Comparison of ENCODE assay signal across 8 mouse cellular contexts in genomic region chr7:126565693-126566092, GRCm38 (mm10). TPM values are rescaled to one million over a fixed set of nuclear protein-coding genes. Genes with fewer than 3 reads are reported as not detected.
DNase-seq lines count a peak whose midpoint lies in the region; ATAC-seq and TF ChIP-seq lines count a peak whose summit lies in the region.

No protein-coding gene starts in this region.

- no peak for DNase-seq in testis, postnatal 14 days (ENCODE audit: low spot score)
- no peak for DNase-seq in left cerebral cortex, adult 11 months (ENCODE audit: low spot score)
- no peak for DNase-seq in cerebellum, adult 9-11 months

- peaks cover 3% of the 10 kb centered on the region; the same call in 1 of the 2 replicates for H3K36me3 ChIP-seq in testis, adult 2 months (ENCODE audit: control insufficient read depth, insufficient read depth, low read length)
- peaks cover 41% of the 10 kb centered on the region for H3K36me3 ChIP-seq in liver, embryonic 15.5 days (replicated peaks)

- peak overlapping the region; percentile 97 for H3K4me3 ChIP-seq in testis, adult 2 months (ENCODE audit: control insufficient read depth, low read depth, low read length)
- H3K4me3 ChIP-seq in bone marrow macrophage, adult 2 months (ENCODE audit: insufficient read depth, low read length): peak overlapping the region; percentile 96
- peak overlapping the region; percentile 86 for H3K4me3 ChIP-seq in liver, embryonic 15.5 days (replicated peaks)

- H3K4me2 ChIP-seq in liver, embryonic 15.5 days: peak overlapping the region; percentile 74

- no peak for TF ChIP-seq CTCF in testis, adult 2 months (IDR thresholded peaks at IDR 0.05; ENCODE audit: control insufficient read depth, insufficient read depth, insufficient replicate concordance, low read depth, low read length)
- no peak for TF ChIP-seq CTCF in bone marrow macrophage, adult 2 months (IDR thresholded peaks at IDR 0.05; ENCODE audit: low read depth, low read length)

- ATAC-seq in granulocyte monocyte progenitor cell, adult 5-6 weeks (replicated peaks; ENCODE audit: poor library complexity, severe bottlenecking): peak; percentile 64
- ATAC-seq in liver, embryonic 15.5 days (ENCODE audit: insufficient read depth): peak; percentile 30
- ATAC-seq in inflammation-experienced regulatory T-cells, adult 6 months: no peak

- H3K9me3 ChIP-seq in liver, embryonic 15.5 days (replicated peaks): no peaks in the 10 kb centered on the region

- H3K9ac ChIP-seq in liver, embryonic 15.5 days: peak overlapping the region; percentile 91

- no peak for TF ChIP-seq POLR2A in testis, adult 2 months (IDR thresholded peaks at IDR 0.05; ENCODE audit: control insufficient read depth, low read depth, low read length)
- no peak for TF ChIP-seq POLR2A in bone marrow macrophage, adult 2 months (IDR thresholded peaks at IDR 0.05; ENCODE audit: borderline replicate concordance, low read depth, low read length)

- H3K27ac ChIP-seq in testis, adult 2 months (ENCODE audit: control insufficient read depth, insufficient read depth, low read depth, low read length): peak overlapping the region; percentile 84
- H3K27ac ChIP-seq in bone marrow macrophage, adult 2 months (ENCODE audit: insufficient read depth, low read depth, low read length): peak overlapping the region; percentile 55
- H3K27ac ChIP-seq in liver, embryonic 15.5 days (replicated peaks): peak overlapping the region; percentile 82

- H3K27me3 ChIP-seq in testis, adult 2 months (ENCODE audit: control insufficient read depth, insufficient read depth, low read length): no peaks in the 10 kb centered on the region
- H3K27me3 ChIP-seq in liver, embryonic 15.5 days: no peaks in the 10 kb centered on the region

- peaks cover 2% of the 10 kb centered on the region for H3K4me1 ChIP-seq in testis, adult 2 months (ENCODE audit: control insufficient read depth, insufficient read depth, low read length)
- peaks cover 2% of the 10 kb centered on the region; the same call in 1 of the 2 replicates for H3K4me1 ChIP-seq in bone marrow macrophage, adult 2 months (ENCODE audit: control insufficient read depth, insufficient read depth, low read length)
- H3K4me1 ChIP-seq in liver, embryonic 15.5 days (replicated peaks): peaks cover 18% of the 10 kb centered on the region

- WGBS in liver, embryonic 15.5 days (ENCODE audit: insufficient replicate concordance): 1% methylated on average over 28 of the region's 28 CpGs

RNA-seq across cellular contexts. Expression of gene Eif3c, which starts 0.5 kb away (rescaled TPM):
- polyA plus RNA-seq in testis, adult 2 months (2012; rRNA removed): 144 and 157 TPM in 2 replicates
- polyA plus RNA-seq in bone marrow macrophage, adult 2 months (2012; ENCODE audit: insufficient read depth, insufficient read length, missing spikeins): 142 and 148 TPM in 2 replicates
- total RNA-seq in granulocyte monocyte progenitor cell, adult 5-6 weeks (2014; fragmentation: Nextera tagmentation): 188 and 206 TPM in 2 replicates
- 229 and 239 TPM in 2 replicates for total RNA-seq in granulocyte monocyte progenitor cell, adult 5-6 weeks (2017)
- polyA plus RNA-seq in liver, embryonic 15.5 days (2015; fragmentation: Nextera tagmentation; extraction: Ambion mirVana): 79.3 and 86.2 TPM in 2 replicates
- polyA plus RNA-seq in inflammation-experienced regulatory T-cells, adult 6 months (2017; shearing (Covaris generic)): 100 to 1,000 TPM; 219 to 232 (median 230) TPM

RNA-seq across cellular contexts. Expression of gene Apobr, which starts 19.0 kb away (rescaled TPM):
- polyA plus RNA-seq in testis, adult 2 months (2012; rRNA removed): 0.16 and 1.3 TPM in 2 replicates
- 83.3 and 84.3 TPM in 2 replicates for polyA plus RNA-seq in bone marrow macrophage, adult 2 months (2012; ENCODE audit: insufficient read depth, insufficient read length, missing spikeins)
- 2.1 and 3.9 TPM in 2 replicates for total RNA-seq in granulocyte monocyte progenitor cell, adult 5-6 weeks (2014; fragmentation: Nextera tagmentation)
- total RNA-seq in granulocyte monocyte progenitor cell, adult 5-6 weeks (2017): 4.2 and 6.2 TPM in 2 replicates
- 2.3 and 2.5 TPM in 2 replicates for polyA plus RNA-seq in liver, embryonic 15.5 days (2015; fragmentation: Nextera tagmentation; extraction: Ambion mirVana)
- 1 to 10 TPM in 1 of 3 experiments, under 1 TPM in 1, not detected in 1; 0.23 to 2.3 TPM for polyA plus RNA-seq in inflammation-experienced regulatory T-cells, adult 6 months (2017; shearing (Covaris generic))

RNA-seq across cellular contexts. Expression of gene Cln3, which starts 19.9 kb away (rescaled TPM):
- 34.9 and 42.7 TPM in 2 replicates for polyA plus RNA-seq in testis, adult 2 months (2012; rRNA removed)
- 219 and 238 TPM in 2 replicates for polyA plus RNA-seq in bone marrow macrophage, adult 2 months (2012; ENCODE audit: insufficient read depth, insufficient read length, missing spikeins)
- total RNA-seq in granulocyte monocyte progenitor cell, adult 5-6 weeks (2014; fragmentation: Nextera tagmentation): 37.7 and 61.7 TPM in 2 replicates
- total RNA-seq in granulocyte monocyte progenitor cell, adult 5-6 weeks (2017): 9.6 and 16.3 TPM in 2 replicates
- 11.9 and 12.6 TPM in 2 replicates for polyA plus RNA-seq in liver, embryonic 15.5 days (2015; fragmentation: Nextera tagmentation; extraction: Ambion mirVana)
- polyA plus RNA-seq in inflammation-experienced regulatory T-cells, adult 6 months (2017; shearing (Covaris generic)): 10 to 100 TPM; 25.2 to 57.9 (median 51.4) TPM

RNA-seq across cellular contexts. Expression of gene Il27, which starts 29.0 kb away (rescaled TPM):
- polyA plus RNA-seq in testis, adult 2 months (2012; rRNA removed): not detected in 2 replicates
- polyA plus RNA-seq in bone marrow macrophage, adult 2 months (2012; ENCODE audit: insufficient read depth, insufficient read length, missing spikeins): 2.9 and 3.3 TPM in 2 replicates
- total RNA-seq in granulocyte monocyte progenitor cell, adult 5-6 weeks (2014; fragmentation: Nextera tagmentation): 1.3 TPM in 1 of 2 replicates, not detected in the other
- total RNA-seq in granulocyte monocyte progenitor cell, adult 5-6 weeks (2017): 1.2 TPM in 1 of 2 replicates, not detected in the other
- polyA plus RNA-seq in liver, embryonic 15.5 days (2015; fragmentation: Nextera tagmentation; extraction: Ambion mirVana): 0.12 and 0.18 TPM in 2 replicates
- polyA plus RNA-seq in inflammation-experienced regulatory T-cells, adult 6 months (2017; shearing (Covaris generic)): not detected

Comparison
In these comparisons a context has a peak if more than half of its experiments do, and no peak if none do; other contexts are left out.
1. RNA of gene Apobr, which starts 19.0 kb away (polyA plus RNA-seq): 83.3 to 84.3 TPM in bone marrow macrophage, adult 2 months; 2.3 to 2.5 TPM in liver, embryonic 15.5 days, 0.23 to 2.3 TPM in inflammation-experienced regulatory T-cells, adult 6 months and 0.16 to 1.3 TPM in testis, adult 2 months; every median in the first group is over 10 times any median in the second.
2. Peak in every context shown above with its lines, with median percentiles within 50 percentile points of each other: H3K27ac ChIP-seq and H3K4me3 ChIP-seq.